Mouse (Mus musculus) myocyte (in vitro differentiated cells): ENCODE measurements around the gene Abhd17a.

Experiments used
- CEBPB ChIP-seq: IDR thresholded peaks from 2 replicates; pipeline ENCODE4 v1.6.1; 2011; ENCODE audit warnings: mild to moderate bottlenecking, moderate library complexity; ENCODE audit not compliant: poor library complexity, insufficient read depth, severe bottlenecking
- E2F4 ChIP-seq: IDR thresholded peaks from one replicate; pipeline ENCODE4 v1.6.1; 2011; ENCODE audit warnings: mild to moderate bottlenecking, control low read depth, moderate library complexity; ENCODE audit not compliant: insufficient read depth
- MAX ChIP-seq: IDR thresholded peaks from one replicate; pipeline ENCODE4 v1.6.1; 2011; ENCODE audit warnings: low read depth, mild to moderate bottlenecking, control low read depth
- MYOD1 ChIP-seq, 3 experiments: IDR thresholded peaks; one replicate each; pipeline ENCODE4 v1.6.1; 2011; ENCODE audit warnings: control low read depth in 2 of 3, low read depth in 2 of 3, mild to moderate bottlenecking in 2 of 3, moderate library complexity in 1 of 3; ENCODE audit not compliant: insufficient read length in 2 of 3, control insufficient read depth in 1 of 3
- MYOG ChIP-seq, 3 experiments: IDR thresholded peaks; one replicate each; pipeline ENCODE4 v1.6.1; 2011; ENCODE audit warnings: control low read depth in 2 of 3, low read depth in 2 of 3, mild to moderate bottlenecking in 2 of 3; ENCODE audit not compliant: insufficient read length in 2 of 3, control insufficient read depth in 1 of 3, insufficient read depth in 1 of 3
- POLR2A ChIP-seq: IDR thresholded peaks from one replicate; pipeline ENCODE4 v1.6.1; 2011; ENCODE audit warnings: low read depth, mild to moderate bottlenecking, control low read depth, moderate library complexity; ENCODE audit not compliant: insufficient read length
- POLR2AphosphoS2 ChIP-seq: IDR thresholded peaks from one replicate; pipeline ENCODE4 v1.6.1; 2011; ENCODE audit warnings: low read depth, control low read depth; ENCODE audit not compliant: insufficient read length
- SRF ChIP-seq: IDR thresholded peaks from one replicate; pipeline ENCODE4 v1.6.1; 2011; ENCODE audit warnings: low read depth; ENCODE audit not compliant: control insufficient read depth, insufficient read length
- TCF12 ChIP-seq: IDR thresholded peaks from one replicate; pipeline ENCODE4 v1.6.1; 2011; ENCODE audit warnings: mild to moderate bottlenecking, control low read depth; ENCODE audit not compliant: poor library complexity, insufficient read depth, severe bottlenecking
- USF1 ChIP-seq: IDR thresholded peaks from one replicate; pipeline ENCODE4 v1.6.1; 2011; ENCODE audit warnings: low read depth, mild to moderate bottlenecking, control low read depth, moderate library complexity

GRCm38 (mm10) chr10:80610116-80610785, 20.1 kb upstream of the Abhd17a start:
- TF ChIP-seq USF1, result no peak
- TF ChIP-seq MAX, result no peak
- no peak for TF ChIP-seq MYOD1 (IDR thresholded peaks at IDR 0.05; ENCODE audit: control insufficient read depth in 1 of 3, insufficient read length in 2 of 3, low read depth in 2 of 3)
- TF ChIP-seq POLR2A, result no peak
- no peak for TF ChIP-seq MYOG (IDR thresholded peaks at IDR 0.05; ENCODE audit: control insufficient read depth in 1 of 3, insufficient read depth in 1 of 3, insufficient read length in 2 of 3, low read depth in 2 of 3)
- no peak for TF ChIP-seq E2F4
- no peak for TF ChIP-seq POLR2AphosphoS2
- TF ChIP-seq CEBPB, result no peak
- TF ChIP-seq TCF12, result no peak
- TF ChIP-seq SRF, result no peak
